Mouse (Mus musculus): Measurements from ENCODE around the gene Mkks.
"Not testable (repeated sequence)": the region's sequence is repeated elsewhere in the genome, so short reads cannot be mapped to it uniquely, and the experiment has no call there.

Mkks gene

DNA sequence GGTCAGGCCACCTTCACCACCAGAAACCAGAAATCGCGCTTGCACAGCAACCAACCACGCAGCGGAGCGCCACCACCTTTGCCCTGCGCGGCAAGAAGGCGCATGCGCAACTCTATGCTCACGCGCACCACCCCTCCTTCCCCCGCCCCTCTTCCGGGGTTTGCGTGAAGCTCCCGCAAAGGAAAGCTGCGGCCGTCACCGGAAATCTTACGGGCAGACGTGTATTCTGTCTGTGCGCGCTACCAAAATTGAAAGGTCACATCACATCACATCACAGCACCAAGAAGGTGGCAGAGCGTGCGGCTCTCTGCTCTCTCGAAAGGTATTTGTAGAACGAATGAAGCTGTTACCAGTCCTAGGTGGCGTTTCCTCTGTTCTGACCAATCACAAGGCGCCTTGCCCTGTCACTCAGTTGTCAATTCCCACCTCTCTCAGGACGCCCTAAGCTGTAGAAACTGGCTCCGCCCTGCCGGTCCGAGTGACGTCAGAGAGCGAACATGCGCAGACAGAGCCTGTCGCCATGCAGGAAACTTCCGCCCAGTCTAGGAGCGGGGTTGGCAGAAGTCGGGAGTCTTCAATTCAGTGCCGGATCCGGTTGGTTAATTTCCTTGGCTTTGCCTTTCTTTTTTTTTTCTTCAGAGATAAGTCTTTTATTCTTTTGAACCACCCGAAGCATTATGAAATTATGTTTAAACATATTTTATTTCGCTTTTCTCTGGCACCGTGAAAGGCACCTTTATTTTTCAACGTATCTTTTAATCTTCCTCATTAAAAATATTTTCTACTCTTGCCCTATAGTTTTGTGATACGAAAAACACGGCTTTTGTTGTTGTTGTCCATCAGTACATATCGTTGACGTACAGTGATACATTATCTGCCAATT is at the start of gene Mkks, which contains the start of the genes Slx4ip and AL731706.1:
Gene Mkks (minus strand): TSS at position 322 of the 883 bp plus-strand sequence.
Gene Slx4ip (plus strand): TSS at position 151 of the 883 bp plus-strand sequence.
Gene AL731706.1 (minus strand): TSS at position 322 of the 883 bp plus-strand sequence.
- peak; percentile 98 to 99 for DNase-seq (ENCODE audit: low spot score in 2 of 2)

DNA sequence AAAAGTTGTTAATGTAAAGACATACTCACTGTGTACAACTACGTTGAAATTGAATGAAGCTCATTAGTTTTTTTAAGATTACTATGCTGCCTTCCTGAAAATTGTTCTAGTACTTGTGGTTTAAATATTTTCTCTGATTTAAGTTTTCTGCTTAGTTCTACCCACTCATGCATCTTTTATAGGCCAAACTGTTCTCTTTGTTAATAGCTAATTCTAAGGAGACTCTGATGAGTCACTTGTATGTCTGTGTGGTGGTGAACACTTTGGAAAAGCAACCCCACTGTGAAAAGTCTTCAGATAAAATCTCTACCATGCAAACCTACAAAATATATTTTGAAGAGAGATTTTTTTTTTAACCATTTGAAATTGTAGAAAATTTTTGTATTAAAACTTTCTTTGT is 47.1 kb upstream of the Mkks start:
- no peak for DNase-seq (ENCODE audit: low spot score in 2 of 2)

DNA sequence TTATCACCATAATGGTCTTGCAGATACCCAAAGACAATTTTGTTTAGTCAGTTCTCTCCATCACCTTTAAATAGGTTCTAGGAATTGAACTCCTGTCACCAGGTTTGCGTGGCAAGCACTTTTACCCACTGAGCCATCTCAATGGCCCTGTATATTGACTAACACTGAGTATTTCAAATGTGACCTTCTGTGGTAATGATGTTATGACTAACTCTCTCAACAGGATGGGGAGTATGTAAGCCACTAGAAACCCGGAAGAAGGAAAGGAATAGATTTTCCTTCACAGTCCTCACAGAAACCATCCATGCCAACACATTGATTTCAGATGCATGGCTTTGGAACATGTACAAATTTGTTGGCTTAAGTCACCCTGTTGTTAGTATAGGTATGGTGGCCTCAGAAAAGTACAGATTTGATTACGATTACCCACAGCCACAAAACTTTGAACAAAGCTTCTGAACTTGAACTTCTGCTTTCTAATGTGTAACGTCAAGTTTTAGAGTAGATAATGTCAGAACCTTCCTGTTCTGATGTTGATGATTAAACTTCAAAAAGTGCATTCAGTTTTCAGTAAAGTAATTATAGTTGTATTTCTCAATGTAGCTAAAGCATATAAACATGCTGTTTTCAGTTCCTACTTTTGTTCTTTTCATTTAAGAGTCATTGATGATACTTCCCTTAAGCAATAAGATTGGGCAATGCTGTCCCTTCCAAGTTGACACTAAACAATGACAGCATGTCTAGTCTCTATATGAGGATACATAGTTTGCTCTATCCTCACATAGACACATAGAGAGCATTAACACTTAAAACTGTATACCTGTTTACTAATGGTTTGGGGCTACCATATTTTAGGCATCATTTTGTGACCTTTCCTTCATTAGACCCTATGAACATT is 45.5 kb upstream of the Mkks start:
- no peak for DNase-seq (ENCODE audit: low spot score in 2 of 2)

DNA sequence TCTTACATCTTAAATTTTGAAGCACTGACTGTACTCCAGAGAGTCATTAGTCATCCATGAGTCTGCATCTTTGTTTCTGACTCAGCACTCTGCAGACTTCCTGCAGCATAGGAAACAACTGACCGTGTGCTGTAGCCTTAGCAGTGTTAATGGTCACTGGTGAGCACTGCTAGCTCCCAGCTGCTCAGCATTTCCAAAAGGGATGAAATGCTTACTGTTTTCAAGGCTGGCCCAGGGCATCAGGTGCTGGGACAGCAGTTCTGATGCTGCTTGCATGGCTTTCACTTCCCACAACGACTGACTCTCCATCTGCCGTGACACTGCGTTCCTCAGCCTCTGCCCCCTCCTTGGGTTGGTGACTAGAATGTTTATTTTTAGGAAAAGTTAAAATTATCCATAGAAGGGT is 29.8 kb upstream of the Mkks start:
- no peak for DNase-seq (ENCODE audit: low spot score in 2 of 2)

DNA sequence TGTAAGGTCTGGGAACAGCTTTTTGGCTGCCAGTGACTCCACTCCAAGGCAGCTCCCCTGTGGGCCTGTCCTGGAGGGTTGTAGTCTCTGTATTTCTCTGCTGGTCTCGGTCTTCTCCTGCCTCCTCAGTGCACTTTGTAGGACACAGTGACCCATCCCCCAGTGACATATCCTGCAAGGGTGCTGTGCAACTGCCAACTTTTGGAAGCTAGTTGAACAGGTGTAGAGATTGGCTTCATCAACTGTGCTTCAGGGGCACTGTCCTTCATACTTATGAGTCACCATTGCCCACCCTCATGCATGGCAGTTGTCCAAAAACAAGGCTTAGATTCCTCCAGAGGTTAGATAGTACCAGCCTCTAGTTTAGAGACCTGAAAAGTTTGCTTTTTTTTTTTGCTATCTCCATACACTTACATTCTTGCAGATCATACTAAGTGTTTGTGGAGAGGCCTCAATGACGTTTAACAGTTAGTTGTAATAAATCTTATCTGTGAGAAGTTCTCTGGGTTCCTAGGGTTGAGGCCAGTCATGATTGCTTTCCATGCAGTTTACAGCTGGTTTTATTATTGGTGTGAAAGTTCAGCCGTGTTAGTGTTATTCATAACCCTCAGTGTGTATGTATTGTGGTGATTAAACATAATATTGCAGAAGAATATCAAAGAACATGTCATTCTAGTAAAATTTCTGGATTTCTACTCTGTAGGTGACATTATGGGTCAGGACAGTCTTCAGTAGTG is 29.2 kb upstream of the Mkks start:
- no peak for DNase-seq (ENCODE audit: low spot score in 2 of 2)

DNA sequence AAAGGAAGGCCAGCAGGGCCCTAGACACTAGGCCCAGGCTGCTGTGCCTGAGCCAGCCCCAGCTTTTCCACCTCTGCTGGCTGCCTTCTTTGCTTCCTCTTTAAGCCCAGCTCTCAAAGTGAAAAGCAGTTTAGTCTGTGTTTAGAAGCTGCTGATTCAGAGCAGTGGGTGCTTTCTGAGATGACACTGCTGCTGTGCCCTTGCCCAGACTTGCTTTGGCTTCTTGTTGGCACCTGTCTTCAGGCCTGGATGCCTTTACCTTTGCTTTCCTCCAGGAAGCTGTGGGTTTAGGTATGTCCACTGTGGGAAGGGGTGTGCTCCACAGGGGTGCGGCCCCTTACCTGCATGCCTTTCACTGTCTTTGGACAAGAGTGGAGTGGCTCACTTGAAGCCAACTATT is 28.2 kb upstream of the Mkks start:
- no peak for DNase-seq (ENCODE audit: low spot score in 2 of 2)

DNA sequence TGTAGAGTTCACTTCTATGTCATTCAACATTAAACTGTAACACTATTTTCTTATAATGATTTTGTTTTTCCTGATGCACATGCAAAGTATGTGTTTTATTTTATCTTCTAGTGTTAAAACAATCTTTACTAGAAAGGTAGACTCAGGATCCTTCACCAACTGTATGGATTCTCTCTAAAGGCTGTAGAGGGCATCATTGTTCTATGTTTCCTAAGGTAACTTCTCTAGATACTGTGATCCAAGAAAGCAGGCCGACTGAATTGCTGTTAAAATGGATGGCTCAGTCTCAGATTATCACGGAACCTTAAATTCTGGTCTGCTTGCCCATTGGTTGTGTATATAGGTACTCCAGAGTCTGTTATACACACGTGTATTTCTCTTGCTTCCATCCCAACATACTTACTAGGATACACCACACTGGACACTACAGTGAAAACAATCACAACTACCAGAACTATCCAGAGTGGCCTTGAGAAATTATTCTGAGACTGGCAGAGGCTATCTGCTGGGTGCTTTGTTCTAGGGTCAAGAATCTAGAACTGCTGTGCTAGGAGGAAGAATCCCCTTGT is 23.2 kb upstream of the Mkks start:
- no peak for DNase-seq (ENCODE audit: low spot score in 2 of 2)

DNA sequence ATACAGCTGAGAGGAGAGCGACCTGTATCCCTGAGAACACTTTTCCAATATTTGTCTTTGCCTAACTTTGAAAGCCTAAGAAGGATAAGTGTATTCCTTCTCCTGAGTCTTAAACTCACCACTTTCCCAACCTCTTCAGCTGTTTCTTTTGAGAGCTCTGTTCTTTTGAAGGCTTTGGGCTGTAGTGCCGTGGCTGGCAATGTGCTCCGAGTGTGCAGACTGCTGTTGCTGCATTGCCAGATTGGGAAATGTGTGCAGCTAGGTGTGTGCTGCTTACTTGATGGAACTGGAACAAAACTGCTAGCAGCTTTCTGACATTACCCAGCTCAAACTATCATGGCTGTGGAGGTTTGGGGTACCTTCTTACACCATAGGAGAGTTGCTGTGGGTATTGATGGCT is 21.8 kb upstream of the Mkks start:
- no peak for DNase-seq (ENCODE audit: low spot score in 2 of 2)

DNA sequence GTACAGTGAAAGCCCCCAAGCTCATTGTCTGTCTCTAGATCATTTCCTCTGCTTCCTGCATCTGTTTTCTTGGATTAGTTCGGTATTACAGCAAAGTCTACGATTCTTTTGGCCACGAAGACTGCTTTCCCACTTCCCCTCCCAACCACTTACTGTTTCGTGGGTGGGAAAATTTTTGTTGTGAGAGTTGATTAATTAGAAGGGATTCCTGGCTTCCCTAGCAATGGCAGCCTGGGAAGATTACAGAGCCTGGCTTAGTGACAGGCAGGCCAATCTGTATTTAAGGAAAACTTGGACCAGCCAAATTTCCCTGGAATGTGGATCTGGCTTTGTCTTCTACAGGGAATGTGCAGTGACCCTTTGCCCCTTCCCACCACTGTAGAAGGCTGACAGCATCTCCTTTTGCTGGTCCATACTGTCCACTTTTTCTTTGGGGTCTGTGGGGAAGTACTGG is 20.8 kb upstream of the Mkks start:
- no peak for DNase-seq (ENCODE audit: low spot score in 2 of 2)

DNA sequence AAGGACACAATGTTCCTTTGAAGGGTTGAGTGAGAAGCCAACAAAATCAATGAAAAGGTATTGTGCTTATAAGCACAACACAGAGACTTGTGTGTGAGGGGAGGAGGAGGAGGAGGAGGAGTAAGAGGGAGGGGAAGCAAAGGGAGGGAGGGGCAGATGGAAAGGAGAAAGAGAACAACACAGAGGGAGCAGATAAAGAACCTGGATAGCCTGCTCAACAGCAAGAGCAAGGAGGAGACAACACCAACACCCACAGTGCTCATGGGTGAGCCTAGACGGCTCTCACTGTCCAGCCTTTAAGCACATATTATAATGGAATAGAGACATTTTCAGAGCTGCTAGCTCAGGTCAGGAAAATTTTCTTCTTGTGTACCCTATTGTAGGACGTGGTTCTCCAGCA is 18.1 kb upstream of the Mkks start:
- no peak for DNase-seq (ENCODE audit: low spot score in 2 of 2)

DNA sequence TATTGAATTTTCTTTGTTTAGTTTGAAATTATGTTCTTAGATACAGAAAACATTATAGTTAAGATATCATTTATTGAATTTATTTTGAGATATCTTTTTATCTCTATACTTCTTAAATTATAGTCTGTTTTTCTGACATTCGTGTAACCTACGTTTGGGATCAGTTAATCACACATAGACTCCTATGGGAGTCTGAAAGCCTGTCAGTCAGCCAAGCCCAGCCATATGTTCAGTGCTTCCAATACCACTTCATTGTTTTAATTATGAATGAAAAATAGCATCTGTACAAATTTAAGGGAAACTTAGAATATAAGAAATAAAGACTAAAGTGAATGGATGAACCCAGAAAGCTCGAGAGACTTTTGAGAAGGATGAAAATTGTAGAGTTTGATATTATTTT is 17.4 kb upstream of the Mkks start:
- DNase-seq (ENCODE audit: low spot score in 2 of 2) = no peak

DNA sequence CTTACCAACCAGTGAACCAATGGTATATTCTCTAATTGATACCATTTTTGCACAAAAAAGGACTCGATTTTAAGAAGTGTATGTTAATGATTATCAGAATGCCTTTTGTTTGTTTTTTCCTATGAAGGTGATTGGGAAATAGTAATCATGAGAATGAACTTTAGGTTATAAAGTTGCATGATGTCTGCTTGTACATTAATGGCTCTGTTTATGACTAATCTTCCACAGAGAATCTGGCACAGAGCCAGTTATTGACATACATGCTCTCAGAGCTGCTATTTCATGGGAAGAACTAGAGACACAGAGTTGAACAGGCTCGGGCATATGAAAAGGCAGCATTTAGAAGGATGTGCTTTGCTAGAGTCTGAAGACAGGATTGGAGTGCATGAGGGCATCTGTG is 4.9 kb upstream of the Mkks start:
- no peak for DNase-seq (ENCODE audit: low spot score in 2 of 2)

DNA sequence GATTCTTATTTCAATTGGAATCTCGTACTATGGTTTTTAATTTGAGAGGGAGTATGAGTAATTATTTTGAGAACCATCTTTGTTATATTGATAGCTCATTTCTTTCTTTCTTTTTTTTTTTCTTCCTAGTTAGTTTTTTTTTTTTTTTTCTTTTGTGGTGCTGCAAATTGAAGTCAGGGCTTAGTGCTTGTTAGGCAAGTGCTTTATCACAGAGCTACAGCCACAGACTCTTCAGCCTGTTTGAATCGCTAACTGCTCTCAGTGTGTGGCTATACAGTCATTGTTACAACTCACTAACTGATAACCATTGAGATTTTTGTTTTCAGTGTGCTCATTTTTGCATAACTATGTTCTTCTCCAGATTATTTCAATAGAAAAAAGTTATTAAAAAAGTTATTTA is 3.3 kb upstream of the Mkks start:
- DNase-seq (ENCODE audit: low spot score in 2 of 2) = no peak

DNA sequence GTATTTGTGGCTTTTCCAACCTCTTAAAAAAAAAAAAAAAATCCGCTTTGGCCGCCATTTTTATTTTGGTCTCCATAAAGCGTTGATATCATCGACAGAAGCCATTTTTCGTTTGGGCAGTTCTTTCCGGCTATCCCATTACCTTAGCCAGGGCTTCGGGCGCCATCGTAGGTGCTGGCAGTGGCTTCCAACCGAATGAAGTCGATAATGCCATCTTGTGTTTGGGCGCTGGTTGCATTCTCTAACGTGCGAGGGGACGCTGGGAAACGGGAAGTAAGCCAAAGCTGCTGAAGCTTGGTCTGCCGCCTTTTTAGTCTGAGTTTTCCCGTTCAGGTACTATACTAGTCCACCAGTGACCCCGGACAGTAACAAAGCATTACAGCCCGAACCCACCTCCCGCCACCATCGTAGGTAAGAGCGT is 772 bp upstream of the Mkks start:
- DNase-seq (ENCODE audit: low spot score in 2 of 2) = peak; percentile 89 to 92

DNA sequence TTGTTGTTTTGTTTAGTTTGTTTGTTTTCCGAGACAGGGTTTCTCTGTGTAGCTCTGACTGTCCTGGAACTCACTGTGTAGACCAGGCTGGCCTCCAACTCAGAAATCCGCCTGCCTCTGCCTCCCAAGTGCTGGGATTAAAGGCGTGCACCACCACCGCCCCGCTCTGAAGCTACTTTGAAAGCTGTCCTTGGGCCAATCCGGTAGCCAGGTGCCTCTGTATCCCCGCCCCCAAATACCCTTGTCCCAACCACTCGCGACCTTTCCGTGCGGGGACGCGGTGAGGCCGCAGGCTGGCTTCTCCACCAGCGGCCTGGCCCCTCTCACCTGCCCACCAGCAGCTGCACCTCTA is 497 bp downstream of the Mkks start:
- not testable (repeated sequence) for DNase-seq (ENCODE audit: low spot score in 2 of 2)

DNA sequence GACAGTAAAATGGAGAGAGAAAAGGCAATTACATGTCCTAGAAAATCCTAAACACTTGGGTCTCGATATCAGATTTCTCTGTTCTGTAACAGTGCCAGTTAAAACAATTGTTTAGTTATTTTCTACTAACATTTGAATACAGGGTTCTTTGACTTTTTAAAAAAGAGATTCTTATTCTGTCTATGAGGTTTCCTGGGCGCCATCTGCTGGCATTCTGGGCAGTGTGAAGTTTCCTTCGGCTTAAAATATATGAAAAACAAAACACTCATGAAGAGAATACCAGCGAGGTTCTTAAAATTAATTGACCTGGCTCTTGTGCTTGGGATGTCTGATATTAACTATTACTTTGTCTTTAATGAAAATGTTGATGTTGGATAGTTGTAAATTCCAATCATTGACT is 4.3 kb downstream of the Mkks start:
- no peak for DNase-seq (ENCODE audit: low spot score in 2 of 2)

DNA sequence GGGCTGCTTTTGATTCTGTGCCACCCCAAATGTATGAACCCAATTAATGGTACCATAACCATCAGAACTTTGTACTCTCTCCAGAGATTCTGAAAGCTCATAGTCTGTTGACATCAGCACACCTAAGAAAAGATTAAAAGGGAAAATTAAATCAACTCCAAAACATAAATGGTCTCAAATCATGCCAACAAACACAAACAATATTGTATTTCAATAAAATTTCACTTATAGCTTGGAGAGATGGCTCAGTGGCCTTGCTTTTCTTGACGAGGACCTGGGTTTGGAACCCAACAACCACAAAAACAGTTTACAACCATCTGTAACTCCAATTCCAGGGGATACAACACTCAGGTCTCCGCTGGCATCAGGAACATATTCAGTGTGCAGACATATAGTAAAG is 5.6 kb downstream of the Mkks start, which contains the start of gene AL731706.2:
Gene AL731706.2 (minus strand): TSS at position 101 of the 400 bp plus-strand sequence.
- DNase-seq (ENCODE audit: low spot score in 2 of 2) = no peak

DNA sequence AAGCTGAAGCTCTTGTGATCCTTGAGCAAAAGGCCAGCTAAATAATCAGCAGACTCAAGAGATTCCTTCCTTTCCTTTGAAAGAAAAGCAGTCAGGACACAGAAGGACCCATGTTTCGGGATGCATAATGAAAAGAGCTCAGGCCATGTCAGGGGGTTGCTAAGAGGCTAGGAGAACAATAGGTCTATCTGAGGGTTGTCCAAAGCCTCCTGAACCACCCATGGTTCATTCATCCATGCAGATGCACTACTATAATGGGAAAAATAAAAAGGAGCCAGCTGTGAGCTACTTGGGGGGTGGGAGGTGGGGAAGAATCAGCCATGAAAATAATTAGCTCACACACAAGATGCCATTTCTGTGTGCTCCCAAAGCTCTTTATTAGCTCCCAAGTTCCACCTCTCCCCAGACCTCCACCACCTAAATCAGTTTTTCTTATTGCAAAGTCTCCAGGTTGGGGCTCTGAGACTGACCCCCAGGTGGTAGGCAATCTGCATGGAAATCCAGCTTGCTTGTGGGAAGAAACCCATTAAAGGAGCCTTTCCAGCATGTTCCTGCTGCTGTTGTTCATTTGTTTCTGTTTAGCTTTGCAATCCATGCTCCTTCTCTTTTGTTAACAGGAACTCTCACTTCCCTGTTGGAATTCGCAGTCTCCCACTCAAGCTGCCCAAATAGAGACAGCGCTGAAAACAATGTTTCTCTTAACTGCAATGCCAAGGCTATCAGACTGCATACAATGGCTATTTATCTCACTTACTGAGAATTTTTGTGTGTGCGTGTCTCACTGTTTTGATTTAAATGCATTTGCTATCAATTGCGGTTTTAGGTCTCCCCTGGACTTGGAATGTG is 36.4 kb downstream of the Mkks start:
- DNase-seq (ENCODE audit: low spot score in 2 of 2) = no peak

DNA sequence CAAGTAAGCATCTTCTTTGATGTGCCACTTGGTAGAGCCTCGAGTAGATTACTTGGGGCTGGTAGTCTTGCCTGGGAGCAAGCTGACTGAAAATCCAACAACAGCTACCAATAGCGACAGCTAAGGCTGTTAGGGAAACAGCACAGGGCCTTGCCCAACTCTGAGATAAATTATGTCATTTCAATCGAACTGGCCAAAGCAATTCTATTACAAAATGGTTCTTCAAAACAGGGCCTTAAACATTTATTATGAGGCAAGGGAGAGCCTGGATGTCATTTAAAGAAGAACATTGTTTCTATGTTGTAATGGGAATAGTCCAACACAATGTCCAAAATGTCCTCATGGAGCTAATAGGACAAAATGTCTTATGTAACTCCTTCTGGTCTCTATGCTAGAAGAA is 40.8 kb downstream of the Mkks start:
- no peak for DNase-seq (ENCODE audit: low spot score in 2 of 2)

DNA sequence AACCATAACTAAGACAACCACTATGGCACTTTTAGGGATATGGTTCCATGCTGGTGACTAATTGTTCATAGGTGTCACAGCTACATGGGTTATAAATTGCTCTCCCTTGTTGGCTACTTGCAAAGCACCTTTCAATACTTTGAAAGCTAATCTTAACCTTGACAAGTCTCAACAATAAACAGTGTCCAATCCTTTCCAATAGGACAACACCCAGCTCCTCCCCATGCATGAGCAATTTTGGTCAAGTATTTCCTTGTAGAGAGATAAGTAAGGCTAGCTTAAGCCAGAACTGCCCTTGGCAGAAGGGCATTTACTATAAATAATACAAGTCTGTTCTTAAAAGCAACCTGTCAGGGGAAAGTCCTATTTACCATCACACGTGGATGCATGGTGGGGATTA is 53.2 kb downstream of the Mkks start:
- DNase-seq (ENCODE audit: low spot score in 2 of 2) = no peak

DNA sequence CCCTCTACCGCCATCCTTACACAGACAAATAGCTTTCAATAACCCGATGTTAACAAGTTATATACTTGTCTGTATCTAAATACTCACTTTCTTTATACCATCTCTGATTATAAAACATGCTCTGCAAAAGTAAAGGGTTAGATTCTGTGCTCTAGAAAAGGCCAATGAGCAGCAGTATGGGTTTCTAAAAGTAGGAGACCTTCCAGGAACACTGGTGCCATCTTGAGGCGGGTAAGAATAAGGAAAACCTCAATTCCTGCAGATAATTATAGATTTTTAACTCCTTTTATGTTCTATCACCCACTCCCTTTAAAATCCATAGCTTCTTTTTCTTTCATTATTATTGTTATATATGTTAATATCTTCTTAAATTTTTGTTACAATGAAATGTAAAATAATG is 55.3 kb downstream of the Mkks start:
- no peak for DNase-seq (ENCODE audit: low spot score in 2 of 2)
